8 mouse cellular contexts compared by ENCODE assay signal in genomic region chr7:89516551-89517459, GRCm38 (mm10). TPM values are rescaled to one million over a fixed set of nuclear protein-coding genes. Genes with fewer than 3 reads are reported as not detected.
DNase-seq lines count a peak whose midpoint lies in the region; ATAC-seq lines count a peak whose summit lies in the region.

No protein-coding gene starts in this region.

- no peak for DNase-seq in heart, adult 9 months (ENCODE audit: low spot score in 2 of 2)
- DNase-seq in embryonic facial prominence, embryonic 10.5 days (ENCODE audit: low spot score), result no peak
- DNase-seq in adrenal gland, postnatal 36 days, result no peak
- DNase-seq in cerebellum, adult 18-20 months, result no peak
- DNase-seq in spleen, adult 18-20 months, result no peak

- WGBS in heart, embryonic 13.5 days, result 9% methylated on average over 32 of the region's 32 CpGs
- 8% methylated on average over 32 of the region's 32 CpGs for WGBS in embryonic facial prominence, embryonic 10.5 days
- WGBS in intestine, embryonic 16.5 days, result 6% methylated on average over 30 of the region's 32 CpGs

- H3K4me3 ChIP-seq in heart, embryonic 13.5 days, result peak overlapping the region; percentile 80
- H3K4me3 ChIP-seq in embryonic facial prominence, embryonic 10.5 days, result peak overlapping the region; percentile 81
- peak overlapping the region; percentile 72 for H3K4me3 ChIP-seq in intestine, embryonic 16.5 days (ENCODE audit: low read length)

- ATAC-seq in heart, embryonic 13.5 days (ENCODE audit: extremely low read depth, insufficient number of reproducible peaks, low FRiP score, low TSS enrichment), result peak; percentile 20; the same call in 1 of the 2 replicates
- peak; percentile 64 for ATAC-seq in intestine, embryonic 16.5 days
- ATAC-seq in megakaryocyte progenitor cell, adult 5-6 weeks (replicated peaks; ENCODE audit: poor library complexity), result peak; percentile 26

- H3K9ac ChIP-seq in heart, embryonic 13.5 days, result peak overlapping the region; percentile 86
- peak overlapping the region; percentile 84 for H3K9ac ChIP-seq in intestine, embryonic 16.5 days (ENCODE audit: low read depth, low read length)

- H3K27ac ChIP-seq in heart, embryonic 13.5 days (replicated peaks), result peak overlapping the region; percentile 62; the same call in 1 of the 2 replicates
- peak overlapping the region; percentile 89 for H3K27ac ChIP-seq in embryonic facial prominence, embryonic 10.5 days (replicated peaks)
- H3K27ac ChIP-seq in intestine, embryonic 16.5 days (ENCODE audit: low read length), result peak overlapping the region; percentile 82

- peaks cover 16% of the 10 kb centered on the region for H3K4me1 ChIP-seq in heart, embryonic 13.5 days
- peaks cover 45% of the 10 kb centered on the region for H3K4me1 ChIP-seq in embryonic facial prominence, embryonic 10.5 days
- H3K4me1 ChIP-seq in intestine, embryonic 16.5 days (ENCODE audit: control insufficient read depth, insufficient read depth, low read length), result peaks cover 11% of the 10 kb centered on the region

- peak overlapping the region; percentile 97 for H3K4me2 ChIP-seq in heart, embryonic 13.5 days
- peak overlapping the region; percentile 91 for H3K4me2 ChIP-seq in intestine, embryonic 16.5 days (ENCODE audit: low read depth, low read length)

- no peaks in the 10 kb centered on the region for H3K36me3 ChIP-seq in heart, embryonic 13.5 days
- no peaks in the 10 kb centered on the region for H3K36me3 ChIP-seq in embryonic facial prominence, embryonic 10.5 days (replicated peaks)
- no peaks in the 10 kb centered on the region for H3K36me3 ChIP-seq in intestine, embryonic 16.5 days (ENCODE audit: control insufficient read depth, insufficient read depth, low read length)

- 0 out of 2 replicates have a peak, but pooled peaks cover 3% of the 10 kb centered on the region for H3K9me3 ChIP-seq in heart, embryonic 13.5 days
- H3K9me3 ChIP-seq in embryonic facial prominence, embryonic 10.5 days, result 0 out of 2 replicates have a peak, but pooled peaks cover 4% of the 10 kb centered on the region
- H3K9me3 ChIP-seq in intestine, embryonic 16.5 days (ENCODE audit: control insufficient read depth, low read length), result no peaks in the 10 kb centered on the region

- 0 out of 2 replicates have a peak, but pooled peaks cover 7% of the 10 kb centered on the region for H3K27me3 ChIP-seq in heart, embryonic 13.5 days (replicated peaks)
- peaks cover 16% of the 10 kb centered on the region; the same call in 1 of the 2 replicates for H3K27me3 ChIP-seq in embryonic facial prominence, embryonic 10.5 days (replicated peaks; ENCODE audit: low read depth, poor library complexity, severe bottlenecking)
- no peaks in the 10 kb centered on the region for H3K27me3 ChIP-seq in intestine, embryonic 16.5 days (replicated peaks; ENCODE audit: control insufficient read depth, insufficient read depth, low read length)

RNA-seq across cellular contexts. Expression of gene Prss23, which starts 10.2 kb away (rescaled TPM):
- polyA plus RNA-seq in heart, embryonic 13.5 days (2015; fragmentation: Nextera tagmentation; extraction: Ambion mirVana), result 32.3 and 33.7 TPM in 2 replicates
- polyA plus RNA-seq in embryonic facial prominence, embryonic 10.5 days (2016; fragmentation: Nextera tagmentation; extraction: Ambion mirVana), result 33.1 and 33.4 TPM in 2 replicates
- polyA plus RNA-seq in intestine, embryonic 16.5 days (2015; fragmentation: Nextera tagmentation; extraction: Ambion mirVana), result 84.9 and 86.9 TPM in 2 replicates
- total RNA-seq in megakaryocyte progenitor cell, adult 5-6 weeks (2015), result not detected in 2 replicates
- not detected in 2 replicates for total RNA-seq in megakaryocyte progenitor cell, adult 5-6 weeks (2017)
- 10 to 100 TPM; 17.7 to 29.7 TPM for total RNA-seq in adrenal gland, postnatal 36 days (2021)
